Mouse (Mus musculus): ENCODE measurements around the gene Dync1i1. TPM values are rescaled to one million over a fixed set of nuclear protein-coding genes. Genes with fewer than 3 reads are reported as not detected.

Gene Dync1i1
- polyA plus RNA-seq, 1 experiment from 2014 or later, result 5.2 TPM

DNA sequence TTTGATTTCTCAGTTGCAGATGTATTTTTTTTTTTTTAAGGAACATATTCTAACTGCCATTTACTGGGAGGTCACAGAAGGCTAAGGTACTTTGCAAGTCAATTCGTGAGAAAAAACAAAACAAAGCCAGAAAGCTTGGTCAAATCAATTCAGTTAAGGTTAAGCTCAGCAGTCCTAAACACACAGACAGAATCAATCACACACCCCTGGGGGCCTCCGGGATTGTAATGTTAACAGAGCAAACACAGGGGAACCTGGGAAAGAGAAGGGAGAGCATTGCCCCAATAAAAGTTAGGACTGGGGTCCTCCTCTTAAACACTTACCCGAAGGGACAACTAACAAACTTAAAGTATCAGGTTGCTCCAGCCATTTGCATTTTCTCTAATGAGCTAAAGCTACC, 344.6 kb downstream of the Dync1i1 start:
- no peak for ATAC-seq (ENCODE audit: low FRiP score, low TSS enrichment)
- 5% methylated on average over 3 of the region's 3 CpGs for WGBS
- H3K36me3 ChIP-seq (ENCODE audit: control insufficient read depth, insufficient read depth, low read length), result no peaks in the 10 kb centered on the region
- H3K27me3 ChIP-seq (ENCODE audit: control insufficient read depth, insufficient read depth, low read length), result no peaks in the 10 kb centered on the region
- no peak overlapping the region for H3K4me2 ChIP-seq (replicated peaks; ENCODE audit: low read depth, low read length)
- H3K4me1 ChIP-seq (ENCODE audit: control insufficient read depth, insufficient read depth, low read length), result no peaks in the 10 kb centered on the region
- no peak overlapping the region for H3K9ac ChIP-seq (ENCODE audit: low read depth, low read length)
- H3K4me3 ChIP-seq (ENCODE audit: low read length), result no peak overlapping the region
- H3K9me3 ChIP-seq (ENCODE audit: control insufficient read depth, low read length), result no peaks in the 10 kb centered on the region
- H3K27ac ChIP-seq (ENCODE audit: low read depth, low read length), result no peak overlapping the region

DNA sequence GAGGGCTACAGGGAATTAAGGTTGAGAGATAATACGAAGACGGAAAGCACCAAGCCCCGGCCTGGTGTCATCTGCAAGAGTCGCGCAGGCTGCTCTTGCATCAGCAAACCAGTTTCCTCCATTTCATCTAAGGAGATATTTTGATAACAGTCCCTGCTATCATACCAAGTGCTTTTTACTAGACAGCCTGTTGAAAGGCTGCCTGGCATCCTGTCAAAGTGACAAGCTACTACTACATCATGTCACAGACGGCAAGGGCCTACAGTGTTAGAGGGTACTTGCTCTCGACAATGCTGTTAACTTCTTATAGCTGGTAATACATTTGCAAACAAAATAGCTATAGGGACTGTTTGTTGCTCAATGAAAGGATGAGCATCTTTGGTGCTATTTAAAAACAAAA, 345.6 kb downstream of the Dync1i1 start:
- Histone ChIP-seq H3K27ac (ENCODE audit: low read depth, low read length) (no peak overlapping the region), H3K9ac (ENCODE audit: low read depth, low read length) (no peak overlapping the region), H3K36me3 (ENCODE audit: control insufficient read depth, insufficient read depth, low read length) (no peaks in the 10 kb centered on the region), H3K4me3 (ENCODE audit: low read length) (no peak overlapping the region), H3K9me3 (ENCODE audit: control insufficient read depth, low read length) (no peaks in the 10 kb centered on the region), H3K4me1 (ENCODE audit: control insufficient read depth, insufficient read depth, low read length) (no peaks in the 10 kb centered on the region), H3K27me3 (ENCODE audit: control insufficient read depth, insufficient read depth, low read length) (no peaks in the 10 kb centered on the region), H3K4me2 (replicated peaks; ENCODE audit: low read depth, low read length) (no peak overlapping the region)
- ATAC-seq (ENCODE audit: low FRiP score, low TSS enrichment), result no peak
- WGBS, result 83% methylated on average over 7 of the region's 7 CpGs

DNA sequence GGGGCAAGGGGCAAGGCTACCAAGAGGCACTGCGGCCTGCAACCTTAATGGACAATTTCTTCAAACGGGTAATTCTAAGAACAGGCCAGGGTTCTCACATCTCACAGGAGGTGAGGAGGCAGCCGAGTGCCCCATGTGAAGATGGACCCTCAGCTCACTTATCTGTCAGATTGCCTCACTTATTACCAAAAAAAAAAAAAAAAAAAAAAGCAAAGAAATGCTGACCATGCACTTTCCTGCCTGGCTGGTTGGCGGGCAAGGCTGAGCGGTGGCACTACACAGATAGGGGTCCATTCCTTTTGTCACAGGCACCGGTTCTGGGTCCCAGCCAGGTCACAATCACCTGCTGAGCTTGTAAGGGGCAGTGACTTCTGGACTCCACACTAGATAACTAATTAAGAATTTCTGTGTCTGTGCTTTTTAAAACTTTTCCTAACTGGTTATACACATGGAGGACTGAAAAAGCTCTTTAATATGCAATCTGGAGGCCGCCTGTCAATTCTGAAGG, 350.6 kb downstream of the Dync1i1 start:
- no peak overlapping the region for H3K4me3 ChIP-seq (ENCODE audit: low read length)
- H3K27ac ChIP-seq (ENCODE audit: low read depth, low read length), result no peak overlapping the region
- H3K9ac ChIP-seq (ENCODE audit: low read depth, low read length), result no peak overlapping the region
- H3K36me3 ChIP-seq (ENCODE audit: control insufficient read depth, insufficient read depth, low read length), result no peaks in the 10 kb centered on the region; the same call in 1 of the 2 replicates
- no peak for ATAC-seq (ENCODE audit: low FRiP score, low TSS enrichment)
- H3K27me3 ChIP-seq (ENCODE audit: control insufficient read depth, insufficient read depth, low read length), result no peaks in the 10 kb centered on the region
- no peak overlapping the region for H3K4me2 ChIP-seq (replicated peaks; ENCODE audit: low read depth, low read length)
- 89% methylated on average over 7 of the region's 7 CpGs for WGBS
- no peaks in the 10 kb centered on the region for H3K9me3 ChIP-seq (ENCODE audit: control insufficient read depth, low read length)
- no peaks in the 10 kb centered on the region for H3K4me1 ChIP-seq (ENCODE audit: control insufficient read depth, insufficient read depth, low read length)

DNA sequence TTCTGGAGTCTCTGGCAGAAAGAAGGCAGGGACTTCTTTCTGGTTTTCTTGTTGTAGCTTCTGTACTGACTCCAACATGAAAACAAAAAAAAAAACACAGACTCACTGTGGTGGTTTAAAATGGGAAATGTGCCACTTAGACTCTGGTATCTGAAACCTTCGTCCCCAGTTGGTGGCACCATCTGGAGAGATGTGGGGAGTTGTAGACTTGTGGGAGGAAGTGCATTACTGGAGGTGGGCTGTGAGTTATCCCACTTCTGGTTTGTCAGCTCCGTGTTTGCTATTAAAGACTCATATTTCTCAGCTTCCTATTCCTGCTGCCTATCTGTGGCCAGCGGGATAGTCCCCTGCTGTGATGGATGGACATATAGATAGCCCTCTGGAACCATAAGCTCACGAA, 351.8 kb downstream of the Dync1i1 start:
- no peak for ATAC-seq (ENCODE audit: low FRiP score, low TSS enrichment)
- Histone ChIP-seq H3K4me1 (ENCODE audit: control insufficient read depth, insufficient read depth, low read length) (no peaks in the 10 kb centered on the region), H3K27me3 (ENCODE audit: control insufficient read depth, insufficient read depth, low read length) (no peaks in the 10 kb centered on the region), H3K4me3 (ENCODE audit: low read length) (no peak overlapping the region), H3K27ac (ENCODE audit: low read depth, low read length) (no peak overlapping the region), H3K36me3 (ENCODE audit: control insufficient read depth, insufficient read depth, low read length) (no peaks in the 10 kb centered on the region; the same call in 1 of the 2 replicates), H3K9me3 (ENCODE audit: control insufficient read depth, low read length) (no peaks in the 10 kb centered on the region), H3K9ac (ENCODE audit: low read depth, low read length) (no peak overlapping the region), H3K4me2 (replicated peaks; ENCODE audit: low read depth, low read length) (no peak overlapping the region)
- WGBS, result 85% methylated on average over 4 of the region's 4 CpGs

Other genes starting within 250 kb of the Dync1i1 start
- gene Pdk4, start 229.3 kb upstream of the Dync1i1 start, polyA plus RNA-seq (2014; fragmentation: Nextera tagmentation; extraction: Ambion mirVana), result 1.3 and 3.6 TPM in 2 replicates

Measured in kidney, embryonic 14.5 days (tissue).